Mouse (Mus musculus) lung, postnatal 25 days (tissue): ENCODE results near the gene Rps6kb1.
"Not testable (repeated sequence)": the region's sequence is repeated elsewhere in the genome, so short reads cannot be mapped to it uniquely, and the experiment has no call there.

Experiments used
- DNase-seq: peaks from one replicate; pipeline ENCODE4 v3.0.0; 2022; ENCODE audit warnings: low spot score

The Rps6kb1 gene

GRCm38 (mm10) chr11:86540476-86540845 lies 4.1 kb downstream of the Rps6kb1 start:
- DNase-seq: no peak

DNA sequence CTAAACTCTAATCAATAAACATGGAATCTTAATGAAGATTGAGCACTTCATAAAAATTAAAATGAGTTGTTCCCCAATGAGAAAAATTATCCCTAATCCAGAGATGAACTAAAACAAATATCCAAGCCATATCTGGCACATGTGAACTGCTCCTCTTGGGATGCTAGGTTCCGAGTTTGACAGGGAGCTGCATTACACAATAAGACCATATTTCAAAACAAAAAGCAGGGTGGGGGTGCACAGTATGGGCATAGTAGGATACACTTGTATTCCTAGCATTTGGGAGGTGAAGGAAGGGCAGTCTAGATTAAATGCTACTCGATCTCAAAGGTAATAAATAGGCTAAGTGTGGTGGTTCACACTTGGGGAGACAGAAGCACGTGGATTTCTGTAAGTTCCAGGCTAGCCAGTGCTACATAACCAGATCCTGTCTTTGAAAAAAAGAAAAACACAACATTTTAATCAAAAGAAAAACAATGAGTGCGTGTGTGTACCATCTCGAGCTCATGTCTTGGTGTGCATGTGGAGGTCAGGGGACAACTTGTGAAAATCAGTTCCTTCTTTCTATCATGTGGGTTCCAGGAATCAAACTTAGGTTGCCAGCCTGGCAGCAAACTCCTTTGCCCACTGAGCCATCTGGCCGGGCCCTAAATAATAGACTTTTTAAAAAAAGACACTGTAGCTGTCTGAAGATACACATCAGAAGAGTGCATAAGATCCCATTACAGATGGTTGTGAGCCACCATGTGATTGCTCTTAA lies 4.7 kb downstream of the Rps6kb1 start:
- no peak for DNase-seq

DNA sequence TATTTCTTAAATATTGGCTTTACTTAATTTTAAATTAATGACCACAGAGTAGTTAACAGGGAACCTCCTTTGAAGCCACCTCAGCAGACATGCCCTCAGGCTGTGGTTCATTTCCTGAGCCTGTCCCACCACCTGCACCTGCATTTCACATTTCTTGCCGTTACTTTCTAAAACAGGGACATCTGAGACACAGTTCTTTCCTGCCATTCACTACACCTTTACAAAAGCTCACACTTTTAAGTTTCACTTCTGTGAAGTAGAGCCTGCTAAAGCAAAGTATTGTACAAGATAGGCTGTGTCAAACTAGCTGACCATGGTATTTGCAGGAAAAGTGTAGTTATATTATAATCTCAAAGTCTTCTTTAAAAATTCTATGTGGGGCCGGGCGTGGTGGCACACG lies 5.8 kb downstream of the Rps6kb1 start:
- DNase-seq: no peak

- no peak for DNase-seq
Measured at GRCm38 (mm10) chr11:86534201-86534910, 10.2 kb downstream of the Rps6kb1 start.

- DNase-seq: not testable (repeated sequence)
Measured at GRCm38 (mm10) chr11:86533302-86533701, 11.3 kb downstream of the Rps6kb1 start.

GRCm38 (mm10) chr11:86532834-86533233 lies 11.8 kb downstream of the Rps6kb1 start:
- peak; percentile 20 for DNase-seq

GRCm38 (mm10) chr11:86527528-86527927 lies 17.1 kb downstream of the Rps6kb1 start:
- DNase-seq: no peak

- no peak for DNase-seq
Measured at GRCm38 (mm10) chr11:86519751-86520150, 24.9 kb downstream of the Rps6kb1 start.

- no peak for DNase-seq
Measured at GRCm38 (mm10) chr11:86517229-86517628, 27.4 kb downstream of the Rps6kb1 start.

DNA sequence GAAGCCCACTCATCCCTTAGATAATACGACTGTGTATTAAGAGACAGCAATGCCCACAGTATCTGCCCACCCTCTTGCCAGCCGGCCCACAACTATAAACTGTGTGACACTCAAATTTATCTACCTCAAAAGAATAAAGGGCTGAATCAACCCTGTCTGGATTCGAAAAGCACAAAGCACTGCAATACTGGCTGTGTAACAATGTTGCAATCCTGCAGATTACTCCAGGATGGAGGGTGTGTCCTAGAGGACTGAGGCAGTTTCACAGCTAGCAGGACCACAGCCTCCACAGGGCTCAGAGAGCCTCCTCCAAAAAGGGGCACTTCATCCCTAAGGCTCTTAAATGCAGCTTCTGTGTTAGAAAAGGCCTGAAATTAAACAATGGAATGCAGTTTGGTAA lies 28.0 kb downstream of the Rps6kb1 start:
- DNase-seq: no peak

GRCm38 (mm10) chr11:86507991-86508390 lies 36.6 kb downstream of the Rps6kb1 start:
- DNase-seq: no peak

GRCm38 (mm10) chr11:86507334-86507733 lies 37.3 kb downstream of the Rps6kb1 start:
- no peak for DNase-seq

GRCm38 (mm10) chr11:86503121-86503520 lies 41.5 kb downstream of the Rps6kb1 start:
- no peak for DNase-seq

DNA sequence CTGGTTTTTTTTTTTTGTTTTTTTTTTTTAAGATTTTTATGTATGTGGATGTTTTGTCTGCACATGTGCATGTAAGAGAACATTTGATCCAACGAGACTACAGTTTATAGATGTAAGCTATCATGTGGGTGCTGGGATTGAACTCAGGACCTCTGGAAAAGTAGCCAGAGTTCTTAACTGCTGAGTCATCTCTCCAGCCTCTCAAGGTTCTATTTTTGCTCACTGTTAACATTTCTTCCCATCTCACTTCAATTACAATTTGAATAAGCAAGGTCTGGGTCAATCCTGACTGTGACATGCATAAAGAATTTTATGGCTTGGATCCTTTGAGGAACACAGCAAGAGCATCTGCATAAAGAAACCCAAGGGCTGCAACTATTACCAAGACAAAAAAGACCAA lies 43.8 kb downstream of the Rps6kb1 start:
- DNase-seq: no peak

DNA sequence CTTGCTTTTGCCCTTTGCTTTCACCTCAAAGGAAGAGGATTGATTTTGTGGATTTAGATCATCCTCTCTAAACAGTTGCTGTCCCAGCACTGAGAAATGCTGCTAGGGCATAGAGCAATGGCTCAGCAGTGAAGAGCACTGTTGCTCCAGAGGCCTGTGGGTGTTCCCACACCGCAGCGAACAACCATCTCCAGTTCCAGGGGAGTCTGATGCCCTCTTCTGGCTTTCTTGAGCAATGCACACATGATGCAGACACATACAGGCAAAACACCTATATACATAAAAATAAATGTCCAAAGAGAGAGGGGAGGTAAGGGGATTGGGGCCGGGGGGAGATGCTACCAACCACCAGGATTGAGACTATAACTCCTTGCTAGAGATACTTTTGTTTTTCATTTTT lies 46.7 kb downstream of the Rps6kb1 start:
- no peak for DNase-seq

GRCm38 (mm10) chr11:86497356-86497755 lies 47.2 kb downstream of the Rps6kb1 start:
- no peak for DNase-seq

DNA sequence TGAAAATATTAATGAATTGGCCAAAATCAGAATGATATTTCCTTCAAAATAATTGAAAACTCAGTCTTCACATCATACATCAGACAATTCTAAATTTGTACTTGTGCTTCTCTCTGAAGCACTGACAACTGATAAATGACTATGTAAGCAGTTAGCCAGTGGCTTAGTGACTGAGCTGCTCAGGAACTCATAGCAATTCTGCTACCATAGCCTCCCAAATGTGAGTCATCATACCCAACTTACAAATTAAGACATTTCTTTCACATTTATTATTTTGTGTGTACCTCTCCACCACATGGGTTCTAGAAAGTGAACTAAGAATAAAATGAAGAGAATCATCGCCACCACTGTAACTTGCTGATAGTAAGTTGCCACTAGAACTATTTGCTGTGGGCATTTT lies 53.8 kb downstream of the Rps6kb1 start:
- DNase-seq: no peak

GRCm38 (mm10) chr11:86484910-86485510 lies 59.6 kb downstream of the Rps6kb1 start:
- peak; percentile 26 for DNase-seq

DNA sequence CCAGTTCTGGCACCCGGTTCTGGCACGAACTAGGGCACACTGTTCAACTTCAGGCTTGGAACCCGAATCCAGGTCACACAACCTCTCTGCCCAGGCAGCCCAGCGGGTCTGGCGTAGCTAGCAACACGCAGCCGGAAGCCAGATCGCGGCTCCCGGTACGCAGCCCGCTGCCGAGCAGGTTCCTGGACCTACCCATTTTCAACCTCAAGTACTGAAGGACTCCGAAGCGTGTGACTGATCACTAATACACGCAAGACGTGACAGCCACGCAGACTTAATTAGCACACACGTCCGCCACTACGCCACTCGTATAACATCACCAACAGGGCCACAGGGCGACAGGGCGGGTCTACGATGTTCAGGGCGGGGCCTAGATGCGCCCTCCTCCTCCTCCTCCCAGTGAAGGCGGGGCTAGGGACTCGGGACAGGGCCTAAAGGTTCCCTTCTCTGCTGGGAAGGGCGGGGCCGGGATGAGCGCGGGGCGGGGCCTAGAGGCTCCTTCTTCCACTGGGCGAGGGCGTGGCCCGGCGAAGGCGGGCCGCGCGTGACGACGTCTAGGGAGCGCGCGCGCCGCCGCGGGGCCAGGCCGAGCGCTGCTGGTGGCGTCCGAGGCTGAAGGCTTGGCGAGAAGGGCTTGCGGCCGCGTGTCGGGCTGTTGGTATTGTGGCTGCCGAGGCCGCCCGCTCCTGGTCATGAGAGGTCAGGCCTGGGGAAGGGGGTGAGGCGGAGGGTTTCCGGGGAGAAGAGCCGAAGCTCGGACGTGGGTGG lies 60.3 kb downstream of the Rps6kb1 start, which contains the start of gene Rnft1:
TSS of gene Rnft1 (plus strand) at position 557 of the 768 bp plus-strand sequence.
- DNase-seq: peak; percentile 99

GRCm38 (mm10) chr11:86473576-86473975 lies 71.0 kb downstream of the Rps6kb1 start:
- DNase-seq: no peak

GRCm38 (mm10) chr11:86472771-86473171 lies 71.8 kb downstream of the Rps6kb1 start:
- DNase-seq: no peak

DNA sequence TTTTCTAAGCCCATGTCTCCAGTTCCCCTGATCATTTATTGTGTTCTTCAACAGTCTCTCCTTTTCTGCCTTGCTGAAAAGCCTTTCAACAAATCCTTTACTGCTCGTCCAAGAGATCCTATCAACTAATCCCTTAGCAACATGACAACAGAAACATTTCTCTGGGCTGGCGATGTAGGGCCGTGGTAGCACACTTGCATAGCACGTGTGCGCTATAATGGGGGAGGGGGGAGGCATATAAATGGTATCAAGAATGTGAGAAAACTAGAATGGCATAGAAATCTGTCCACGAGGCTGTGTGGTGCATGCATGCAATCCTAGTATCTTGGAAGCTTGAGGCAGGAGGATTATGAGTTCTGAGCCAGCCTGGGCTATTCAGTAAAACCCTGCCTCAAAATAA lies 72.8 kb downstream of the Rps6kb1 start:
- DNase-seq: no peak
